Mouse (Mus musculus): ENCODE data around the gene Txndc9.

- no peak for TF ChIP-seq CTCF (IDR thresholded peaks at IDR 0.05; ENCODE audit: low read depth)
- no peak for TF ChIP-seq EP300 (IDR thresholded peaks at IDR 0.05; ENCODE audit: low read depth)
These were observed 892 bp upstream of the Txndc9 start for GRCm38 (mm10) chr1:37998371-37999199.

All from liver, postnatal 0 days (tissue).